Mouse (Mus musculus): Measurements from ENCODE around the gene Adamtsl3.

Gene Adamtsl3

GRCm38 (mm10) chr7:82424281-82424680 is 88.8 kb downstream of the Adamtsl3 start:
- DNase-seq: no peak

GRCm38 (mm10) chr7:82425374-82425773 is 89.9 kb downstream of the Adamtsl3 start:
- no peak for DNase-seq

- DNase-seq: no peak
Measured at GRCm38 (mm10) chr7:82429447-82429846, 94.0 kb downstream of the Adamtsl3 start.

- no peak for DNase-seq
Measured at GRCm38 (mm10) chr7:82431572-82431971, 96.1 kb downstream of the Adamtsl3 start.

GRCm38 (mm10) chr7:82433226-82433625 is 97.7 kb downstream of the Adamtsl3 start:
- DNase-seq: no peak

- DNase-seq: peak; percentile 15
Measured at GRCm38 (mm10) chr7:82458376-82458775, 122.9 kb downstream of the Adamtsl3 start.

GRCm38 (mm10) chr7:82462921-82463523 is 127.5 kb downstream of the Adamtsl3 start:
- DNase-seq: no peak

- no peak for DNase-seq
Measured at GRCm38 (mm10) chr7:82464364-82464763, 128.9 kb downstream of the Adamtsl3 start.

- DNase-seq: no peak
Measured at GRCm38 (mm10) chr7:82465437-82465836, 129.9 kb downstream of the Adamtsl3 start.

- DNase-seq: no peak
Measured at GRCm38 (mm10) chr7:82476441-82477221, 141.1 kb downstream of the Adamtsl3 start.

- no peak for DNase-seq
Measured at GRCm38 (mm10) chr7:82478461-82478860, 143.0 kb downstream of the Adamtsl3 start.

GRCm38 (mm10) chr7:82478861-82479755 is 143.6 kb downstream of the Adamtsl3 start:
- DNase-seq: peak; percentile 24

- DNase-seq: no peak
Measured at GRCm38 (mm10) chr7:82483426-82483825, 147.9 kb downstream of the Adamtsl3 start.

GRCm38 (mm10) chr7:82484834-82485233 is 149.3 kb downstream of the Adamtsl3 start:
- DNase-seq: no peak

GRCm38 (mm10) chr7:82485344-82485954 is 150.0 kb downstream of the Adamtsl3 start:
- no peak for DNase-seq

GRCm38 (mm10) chr7:82491018-82491417 is 155.5 kb downstream of the Adamtsl3 start:
- DNase-seq: no peak

GRCm38 (mm10) chr7:82492881-82493280 is 157.4 kb downstream of the Adamtsl3 start:
- DNase-seq: no peak

- DNase-seq: no peak
Measured at GRCm38 (mm10) chr7:82494220-82494619, 158.7 kb downstream of the Adamtsl3 start.

- no peak for DNase-seq
Measured at GRCm38 (mm10) chr7:82497064-82497463, 161.6 kb downstream of the Adamtsl3 start.

- no peak for DNase-seq
Measured at GRCm38 (mm10) chr7:82501306-82501705, 165.8 kb downstream of the Adamtsl3 start.

- no peak for DNase-seq
Measured at GRCm38 (mm10) chr7:82502511-82502910, 167.0 kb downstream of the Adamtsl3 start.

- DNase-seq: peak; percentile 73
Measured at GRCm38 (mm10) chr7:82504101-82504500, 168.6 kb downstream of the Adamtsl3 start.

- no peak for DNase-seq
Measured at GRCm38 (mm10) chr7:82530583-82530982, 195.1 kb downstream of the Adamtsl3 start.
